Mouse (Mus musculus) adrenal gland, postnatal 10 days (tissue): ENCODE measurements around the gene Zbtb18. TPM values are rescaled to one million over a fixed set of nuclear protein-coding genes. Genes with fewer than 3 reads are reported as not detected.

Experiments used
- DNase-seq: peaks from one replicate; pipeline ENCODE4 v3.0.0; 2021; ENCODE audit warnings: mixed read lengths
- long read RNA-seq, 2 experiments: library from polyadenylated mRNA; stranded (forward); transcript quantifications; one replicate each; pipeline ENCODE4 v2.0.0; 2021
- total RNA-seq, 2 experiments: library from RNA; stranded (reverse); gene quantifications; 2 replicates each; pipeline ENCODE4 v1.2.3; 2021

Gene Zbtb18
- total RNA-seq = 10 to 100 TPM; 27.9 to 38.6 TPM
- long read RNA-seq, experiment 1, full-length matches to known transcripts = 15 of 16 reads
- long read RNA-seq, experiment 1, partial matches to known transcripts = 0 of 16 reads
- long read RNA-seq, experiment 1, other reads (novel, unspliced or antisense) = 1 of 16 reads
- long read RNA-seq, experiment 2, full-length matches to known transcripts = 4 of 5 reads
- long read RNA-seq, experiment 2, partial matches to known transcripts = 0 of 5 reads
- long read RNA-seq, experiment 2, other reads (novel, unspliced or antisense) = 1 of 5 reads

GRCm38 (mm10) chr1:177442196-177442808 is at the start of gene Zbtb18:
Gene Zbtb18, plus strand, starts transcription at chr1:177442351.
- no peak for DNase-seq

GRCm38 (mm10) chr1:177397455-177397854 is 44.7 kb upstream of the Zbtb18 start:
- DNase-seq = no peak

DNA sequence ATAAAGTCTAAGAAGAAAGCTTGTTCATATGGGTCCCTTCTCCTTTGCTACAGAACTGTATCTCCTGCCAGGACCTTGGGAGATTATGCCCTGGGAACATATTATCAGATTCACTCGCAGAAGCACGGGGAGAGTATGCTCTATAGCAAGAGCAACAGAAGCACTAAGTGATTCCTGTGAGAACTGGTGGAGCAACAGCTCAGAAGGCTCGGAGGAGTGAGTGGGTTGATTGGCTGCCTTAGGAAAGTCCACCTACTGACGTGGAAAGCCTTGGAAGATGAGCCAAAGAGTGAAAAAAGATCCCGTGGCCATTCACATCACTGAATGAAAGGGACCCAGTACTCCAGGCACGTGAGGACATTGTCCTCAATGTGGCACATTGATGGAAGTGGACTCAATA is 37.0 kb upstream of the Zbtb18 start:
- DNase-seq = no peak

- peak; percentile 41 for DNase-seq
These were observed 33.5 kb upstream of the Zbtb18 start for GRCm38 (mm10) chr1:177408690-177409089.

GRCm38 (mm10) chr1:177410769-177411348 is 31.3 kb upstream of the Zbtb18 start:
- no peak for DNase-seq

- no peak for DNase-seq
These were observed 30.5 kb upstream of the Zbtb18 start for GRCm38 (mm10) chr1:177411359-177412358.

DNA sequence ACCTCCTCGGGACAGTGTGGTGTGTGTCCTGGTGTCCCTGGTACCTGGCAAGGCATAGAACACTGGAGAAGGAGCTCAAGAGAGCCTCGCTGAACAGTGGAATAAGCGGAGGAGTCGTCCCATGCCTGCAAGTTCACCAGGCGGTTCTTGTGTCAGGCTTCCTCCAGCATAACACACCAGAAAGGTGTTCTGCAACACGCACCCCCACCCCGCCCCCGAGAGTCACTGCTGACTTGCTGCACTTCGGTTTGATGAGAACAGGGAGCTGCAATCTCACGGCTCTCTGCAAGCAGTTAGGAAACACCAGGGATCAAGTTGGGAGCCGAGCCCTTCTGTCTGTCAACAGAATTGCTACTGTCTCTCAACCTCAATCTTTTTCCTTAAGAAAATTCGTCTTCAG is 22.8 kb upstream of the Zbtb18 start:
- DNase-seq = no peak

- no peak for DNase-seq
These were observed 22.0 kb upstream of the Zbtb18 start for GRCm38 (mm10) chr1:177420126-177420525.

- no peak for DNase-seq
These were observed 14.3 kb upstream of the Zbtb18 start for GRCm38 (mm10) chr1:177427862-177428261.

GRCm38 (mm10) chr1:177428338-177428737 is 13.8 kb upstream of the Zbtb18 start:
- no peak for DNase-seq

DNA sequence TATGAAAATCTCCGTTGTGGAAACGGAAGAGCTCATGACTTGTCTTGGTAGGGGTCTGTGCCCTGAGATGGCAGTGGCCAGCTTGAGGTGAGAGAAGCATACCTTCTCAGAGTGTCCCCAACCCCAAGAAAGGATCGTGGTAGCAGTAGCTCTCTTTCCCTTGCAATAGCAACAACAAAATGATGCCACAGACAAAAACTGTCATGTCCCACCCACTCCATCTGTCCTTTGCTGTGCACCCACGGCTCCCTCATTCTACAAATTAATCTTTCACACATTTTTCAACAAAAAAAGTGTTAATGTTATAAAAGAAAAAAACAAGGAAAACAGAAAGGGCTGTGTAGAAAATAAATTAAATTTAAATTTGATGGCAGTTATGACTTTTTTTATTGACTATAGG is 13.1 kb upstream of the Zbtb18 start:
- DNase-seq = no peak

DNA sequence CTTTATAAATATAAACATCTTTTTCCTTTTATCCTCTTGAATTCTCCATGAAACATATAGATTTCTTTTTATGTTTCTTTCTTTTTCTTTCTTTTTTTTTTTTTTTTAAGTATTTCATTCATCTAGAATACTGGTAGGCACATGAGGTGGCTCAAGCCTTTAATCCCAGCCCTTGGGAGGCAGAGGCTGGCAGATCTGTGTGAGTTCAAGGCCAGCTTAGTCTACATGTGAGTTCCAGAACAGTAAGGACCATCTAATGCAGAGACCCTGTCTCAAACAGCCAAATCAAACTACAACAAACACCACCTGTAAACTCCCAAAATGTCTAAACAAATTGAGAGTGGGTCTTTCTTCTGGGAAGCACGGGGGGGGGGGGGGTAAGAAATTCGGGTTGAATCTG is 1.7 kb upstream of the Zbtb18 start:
- DNase-seq = no peak

- DNase-seq = no peak
These were observed 1.1 kb upstream of the Zbtb18 start for GRCm38 (mm10) chr1:177440981-177441491.

GRCm38 (mm10) chr1:177441492-177442195 is 507 bp upstream of the Zbtb18 start:
- peak; percentile 99 for DNase-seq

DNA sequence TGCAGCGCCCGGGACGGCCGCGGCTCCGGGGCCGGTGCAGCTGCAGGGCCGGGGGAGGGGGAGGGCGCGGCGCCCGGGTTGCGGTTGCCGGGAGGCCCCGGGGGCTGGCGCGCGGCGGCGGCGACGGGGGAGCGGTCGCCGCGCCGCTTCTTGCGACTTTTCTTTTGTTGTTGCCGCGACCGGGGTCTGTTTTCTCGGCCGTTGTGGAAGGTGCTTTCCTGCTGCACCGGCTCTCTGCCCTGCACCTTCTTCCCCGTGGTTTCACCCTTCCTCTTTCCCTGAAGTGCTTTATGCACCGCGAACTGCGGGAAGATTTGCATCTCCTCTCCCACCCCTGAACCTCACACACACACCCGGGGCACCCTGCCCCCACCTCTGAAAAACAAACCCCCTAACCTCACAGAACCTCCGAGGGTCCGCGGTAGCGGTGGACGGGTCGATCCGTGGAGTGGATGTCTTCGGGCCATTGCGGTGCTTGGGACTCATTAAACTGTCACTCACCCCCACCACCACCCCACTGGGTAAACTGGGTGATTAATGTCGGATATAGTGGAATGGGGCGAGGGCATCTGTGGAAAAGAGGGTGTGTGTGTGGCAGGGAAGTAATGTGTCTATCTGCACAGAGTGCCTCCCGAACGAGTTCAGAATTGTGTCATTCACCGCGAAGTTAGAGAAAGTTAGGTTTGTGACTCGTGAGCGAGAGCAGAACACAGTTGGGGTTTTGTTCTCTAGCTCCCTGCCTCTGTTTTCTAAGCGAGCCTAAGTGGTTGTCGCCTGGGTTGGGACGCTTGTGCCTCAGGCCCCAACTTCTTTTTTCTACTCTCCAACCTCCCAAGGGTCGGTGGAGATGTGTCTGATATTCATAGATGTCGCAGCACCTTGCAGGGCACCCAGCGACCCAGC is 921 bp downstream of the Zbtb18 start:
- peak; percentile 42 for DNase-seq

- no peak for DNase-seq
These were observed 1.8 kb downstream of the Zbtb18 start for GRCm38 (mm10) chr1:177443724-177444482.

DNA sequence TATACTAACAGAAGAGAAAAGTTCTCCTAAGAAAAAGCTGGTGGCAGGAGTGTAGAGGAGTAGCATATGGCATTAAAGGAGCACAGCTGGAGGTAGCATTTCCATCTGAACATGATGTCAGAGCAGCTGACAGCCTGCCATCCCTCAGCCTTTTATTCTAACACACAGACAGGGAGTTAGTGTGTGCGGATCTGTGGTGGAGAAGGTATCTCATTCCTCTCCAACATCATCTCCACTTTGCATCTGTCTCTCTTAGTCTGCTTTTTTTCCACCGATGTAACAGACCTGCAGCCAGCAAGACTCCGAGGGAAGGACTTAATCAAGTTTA is 2.3 kb downstream of the Zbtb18 start:
- DNase-seq = no peak

- DNase-seq = no peak
These were observed 2.8 kb downstream of the Zbtb18 start for GRCm38 (mm10) chr1:177444941-177445340.

GRCm38 (mm10) chr1:177445461-177446130 is 3.4 kb downstream of the Zbtb18 start:
- no peak for DNase-seq
